Mouse (Mus musculus) hematopoietic stem cell, adult 5-6 weeks (primary cell): ENCODE data around the gene Fam206a. TPM values are rescaled to one million over a fixed set of nuclear protein-coding genes. Genes with fewer than 3 reads are reported as not detected.

ENCODE experiments used
- ATAC-seq, 2 experiments: fragments of 125-278 bp in 1 of 2; replicated peaks in 1 of 2; 2 replicates each; pipeline ENCODE4 v1.8.0; 2016 to 2017; ENCODE audit warnings: inconsistent platforms in 2 of 2, mild to moderate bottlenecking in 2 of 2, moderate number of reproducible peaks in 2 of 2, low read depth in 1 of 2, moderate TSS enrichment in 1 of 2; ENCODE audit not compliant: low FRiP score in 2 of 2, poor library complexity in 2 of 2, severe bottlenecking in 2 of 2, insufficient read depth in 1 of 2, low TSS enrichment in 1 of 2
- total RNA-seq: library from RNA; stranded (forward); fragments of 172-1452, 232-1000 nt; gene quantifications from 2 replicates; pipeline ENCODE4 v1.2.3, GENCODE M21; 2017

The Fam206a gene
- total RNA-seq, 1 experiment from 2014 or later, result 4.5 TPM

DNA sequence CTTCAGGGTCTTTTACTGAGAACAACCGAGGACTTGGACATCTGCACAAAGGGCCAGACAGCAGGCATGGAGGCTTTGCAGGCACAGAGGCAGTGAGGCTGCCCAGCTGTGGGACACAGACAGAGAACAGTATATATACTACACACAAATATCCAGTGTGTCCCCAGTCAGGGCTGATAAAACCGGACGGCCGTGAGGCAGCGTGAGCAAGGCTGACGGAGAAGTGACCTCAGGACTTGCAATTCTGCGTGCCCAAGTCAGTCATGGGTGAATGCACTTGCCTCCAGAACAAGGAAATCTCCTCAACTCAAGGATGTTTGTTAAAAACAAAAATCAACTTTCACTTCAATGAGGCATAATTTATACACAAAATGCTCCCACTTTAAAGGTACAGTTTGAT, 29.9 kb downstream of the Fam206a start:
- no peak for ATAC-seq

DNA sequence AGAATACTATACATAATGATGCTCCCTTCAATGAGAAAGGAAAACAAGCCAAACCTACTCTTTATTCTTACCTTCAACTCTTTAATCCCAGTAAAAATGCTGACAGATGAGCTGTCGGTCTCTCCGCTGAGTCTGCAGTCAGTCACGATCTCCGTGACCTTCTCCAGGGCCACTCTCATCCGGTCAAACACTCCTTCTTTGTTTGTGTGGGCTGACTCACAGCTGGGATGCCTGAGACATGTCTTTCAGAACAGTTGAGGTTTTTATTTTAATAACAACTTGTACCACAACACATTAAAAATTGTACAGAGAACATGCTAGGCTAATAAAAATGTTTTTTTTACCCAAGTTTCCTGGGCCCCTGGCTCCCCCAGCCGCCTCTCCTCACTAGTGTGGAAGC, 35.5 kb downstream of the Fam206a start:
- no peak for ATAC-seq

DNA sequence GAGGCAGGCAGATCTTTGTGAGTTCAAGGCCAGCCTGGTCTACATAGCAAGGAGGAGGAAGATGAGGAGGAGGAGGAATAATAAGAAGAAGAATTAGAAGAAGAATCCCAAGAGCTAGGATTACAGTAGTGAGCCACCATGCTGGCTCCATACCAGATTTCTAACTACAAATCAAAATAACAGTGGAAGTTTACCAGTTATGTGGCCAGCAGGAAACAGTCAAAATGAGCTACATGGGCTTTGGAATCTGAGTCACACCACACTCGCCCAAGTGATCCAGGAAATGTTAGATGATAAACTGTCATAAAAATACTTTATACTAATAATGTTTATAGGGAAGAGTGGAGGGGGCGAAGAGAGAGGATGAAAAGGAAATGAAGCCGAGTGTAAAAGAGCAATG, 38.2 kb downstream of the Fam206a start:
- ATAC-seq, result no peak

DNA sequence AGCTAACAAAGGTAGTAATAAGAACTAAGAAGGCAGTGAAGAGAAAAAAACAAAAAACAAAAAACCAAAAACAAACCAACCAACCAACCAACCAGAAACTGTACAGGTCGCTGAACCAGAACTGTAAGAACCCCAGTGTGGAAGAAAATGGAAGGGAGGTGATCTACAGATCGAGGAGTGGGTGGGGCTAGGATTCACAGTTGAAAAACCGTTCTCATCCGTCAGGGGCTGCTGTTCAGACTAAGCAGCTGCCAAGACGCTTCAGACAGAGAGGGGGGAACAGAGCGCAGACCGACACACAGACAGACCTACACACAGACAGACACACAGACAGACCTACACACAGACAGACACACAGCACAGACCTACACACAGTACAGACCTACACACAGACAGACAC, 40.4 kb downstream of the Fam206a start:
- no peak for ATAC-seq

DNA sequence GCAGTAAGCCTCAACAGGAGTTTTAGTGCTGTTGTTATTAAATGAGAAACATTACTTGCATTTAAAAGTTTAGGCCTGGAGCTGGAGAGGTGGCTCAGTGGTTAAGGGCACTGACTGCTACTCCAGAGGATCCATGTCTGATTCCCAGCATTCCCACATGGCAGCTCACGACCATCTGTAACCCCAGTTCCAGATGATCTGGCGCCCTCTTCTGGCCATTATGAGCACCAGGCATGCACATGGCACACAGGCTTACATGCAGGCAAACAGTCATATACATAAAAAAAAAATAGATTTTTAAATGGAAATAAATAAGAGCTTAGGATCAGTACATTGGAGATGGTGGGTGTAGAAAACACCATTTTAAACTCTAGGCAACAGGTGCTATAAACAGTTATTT, 41.8 kb downstream of the Fam206a start:
- ATAC-seq, result no peak

DNA sequence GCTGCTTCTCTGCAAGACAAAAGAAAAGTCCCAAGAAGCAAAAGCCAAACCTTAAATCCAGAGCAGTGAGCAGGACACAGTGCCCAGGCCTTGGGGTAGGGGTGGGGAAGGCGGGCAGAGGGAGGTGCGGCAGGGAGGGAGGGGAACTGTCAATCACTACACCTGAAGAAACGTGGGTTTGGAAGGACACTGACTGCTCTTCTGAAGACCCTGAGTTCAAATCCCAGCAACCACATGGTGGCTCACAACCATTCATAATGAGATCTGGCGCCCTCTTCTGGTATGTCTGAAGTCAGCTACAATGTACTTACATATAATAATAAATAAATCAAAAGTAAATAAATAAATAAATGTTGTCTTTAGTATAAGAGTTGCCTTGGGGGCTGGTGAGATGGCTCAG, 42.8 kb downstream of the Fam206a start:
- no peak for ATAC-seq

DNA sequence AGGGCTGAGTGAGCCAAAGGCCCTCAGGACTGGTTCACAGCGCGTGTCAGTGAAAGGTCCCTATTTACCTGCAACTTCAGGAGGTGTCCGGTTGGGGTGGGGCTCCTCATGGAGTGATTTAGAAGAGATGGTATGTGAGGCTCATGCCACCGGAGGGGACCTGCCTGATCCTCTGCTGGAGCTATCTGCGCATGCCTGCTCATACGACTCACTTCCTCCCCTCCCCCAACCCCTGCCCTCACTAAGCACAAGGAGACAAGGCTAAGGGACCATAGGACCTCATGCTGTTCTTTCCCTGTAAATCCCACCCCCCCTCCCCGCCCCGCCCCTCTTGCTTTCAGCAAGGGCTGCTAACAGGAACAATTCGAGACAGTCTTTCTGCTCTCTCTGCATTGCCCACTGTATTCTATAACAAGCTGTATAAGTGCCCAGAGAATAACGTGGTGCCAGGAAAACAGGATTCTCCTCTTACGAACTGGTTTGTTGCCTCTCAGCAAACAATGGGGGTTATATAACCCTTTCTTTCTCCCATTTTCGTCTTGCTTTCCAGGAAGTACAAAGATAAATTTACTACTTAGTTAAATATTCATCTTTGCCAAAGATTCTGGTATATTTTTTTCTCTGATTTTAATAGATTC, 43.9 kb downstream of the Fam206a start:
- no peak for ATAC-seq

DNA sequence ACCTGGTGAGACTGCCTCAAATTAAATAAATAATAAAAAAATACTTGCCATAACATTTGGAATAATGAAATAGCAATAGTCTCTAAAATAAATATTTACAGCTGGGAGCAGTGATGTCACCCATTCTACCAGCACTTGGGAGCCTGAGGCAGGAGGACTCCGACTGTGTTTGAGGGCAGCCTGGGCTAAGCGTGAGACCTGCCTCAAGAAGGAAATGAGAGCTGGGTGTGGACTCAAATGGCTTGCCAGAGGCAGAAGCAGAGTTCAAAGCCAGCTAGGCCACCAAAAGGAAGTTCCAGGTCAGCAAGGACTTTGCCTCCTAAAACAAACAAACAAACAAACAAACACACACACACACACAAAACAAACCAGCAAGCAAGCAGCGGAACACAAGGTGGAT, 45.3 kb downstream of the Fam206a start:
- ATAC-seq, result no peak

DNA sequence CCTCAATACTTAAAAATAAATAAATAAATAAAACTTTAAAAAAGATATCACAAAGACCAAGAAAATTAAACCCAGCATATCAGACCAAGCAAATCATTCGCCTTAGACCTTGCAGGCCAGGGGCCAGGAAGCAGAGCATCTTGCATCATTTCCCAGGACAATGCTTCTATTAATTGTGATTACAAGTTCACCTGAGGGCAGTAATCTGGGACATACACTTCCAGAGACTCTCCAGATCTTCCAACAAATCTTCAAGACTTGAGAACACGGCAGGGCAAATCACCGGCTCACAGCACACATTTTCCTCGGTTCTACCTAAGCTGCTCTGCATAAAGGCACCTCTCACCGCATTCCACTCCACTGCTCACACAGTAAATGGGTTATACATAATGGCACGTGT, 45.9 kb downstream of the Fam206a start:
- ATAC-seq, result no peak

DNA sequence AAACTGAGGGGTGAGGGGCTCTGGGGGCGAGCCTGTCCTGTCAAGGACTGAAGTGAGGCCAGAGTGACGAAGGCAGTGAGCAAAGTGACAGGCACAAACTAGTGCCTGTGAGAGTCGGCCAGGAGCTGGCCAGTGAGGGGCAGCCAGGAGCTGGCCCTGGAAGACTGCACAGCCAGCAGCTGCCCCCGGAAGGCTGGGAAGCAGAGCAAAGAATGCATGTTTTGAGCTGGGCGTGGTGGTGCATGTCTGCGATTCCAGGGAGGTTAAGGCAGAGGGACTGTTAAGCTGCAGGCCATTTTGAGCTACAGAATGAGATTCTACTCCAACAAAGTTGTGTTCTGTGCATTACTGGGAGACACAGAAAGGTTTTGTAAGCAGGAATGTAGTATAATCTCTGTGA, 48.6 kb downstream of the Fam206a start:
- ATAC-seq, result no peak

DNA sequence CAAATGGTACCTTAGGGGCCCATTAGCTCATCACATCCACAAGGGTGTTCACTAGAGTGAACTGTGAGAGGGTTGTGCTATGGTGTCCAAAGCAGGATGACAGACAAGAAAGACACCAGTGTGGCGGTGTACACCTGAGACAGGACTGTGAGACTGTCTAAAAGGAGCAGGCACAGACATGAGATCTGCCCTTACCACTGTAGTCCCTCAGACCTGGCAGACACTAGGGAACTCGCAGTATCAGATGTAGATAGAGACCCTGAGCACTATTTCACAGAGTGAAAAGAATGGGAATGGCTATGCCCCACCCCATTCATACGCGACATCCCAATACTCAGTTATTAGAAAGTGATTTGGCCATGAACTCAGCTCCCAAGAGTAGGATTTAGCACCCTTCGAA, 53.8 kb downstream of the Fam206a start:
- ATAC-seq, result no peak

DNA sequence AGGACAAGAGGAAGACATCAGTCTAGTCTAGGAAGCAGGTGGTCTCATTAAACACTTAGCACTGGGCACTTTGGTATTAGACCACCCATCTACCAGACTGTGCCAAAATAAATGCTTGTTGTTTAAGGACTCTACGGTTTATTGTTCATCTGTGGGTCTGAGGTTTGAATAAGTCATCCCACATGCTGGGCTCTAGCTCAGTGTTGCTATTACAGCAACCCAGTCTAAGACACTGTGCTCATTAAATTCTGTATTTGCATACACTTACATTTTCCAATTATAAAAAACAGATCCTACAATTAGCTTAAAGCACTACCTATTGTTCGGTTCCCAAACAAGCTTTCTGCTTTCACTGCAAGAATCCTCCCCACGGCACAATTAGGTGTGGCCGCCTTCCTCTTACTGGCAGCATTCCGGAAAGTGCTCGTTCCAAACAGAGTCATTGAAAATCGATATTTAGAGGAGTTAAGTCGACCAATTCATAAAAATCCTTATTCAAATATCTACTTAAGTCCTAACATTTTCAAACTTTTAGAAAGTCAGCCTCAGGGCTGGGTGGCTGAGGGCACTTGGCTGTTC, 54.3 kb downstream of the Fam206a start:
- no peak for ATAC-seq

DNA sequence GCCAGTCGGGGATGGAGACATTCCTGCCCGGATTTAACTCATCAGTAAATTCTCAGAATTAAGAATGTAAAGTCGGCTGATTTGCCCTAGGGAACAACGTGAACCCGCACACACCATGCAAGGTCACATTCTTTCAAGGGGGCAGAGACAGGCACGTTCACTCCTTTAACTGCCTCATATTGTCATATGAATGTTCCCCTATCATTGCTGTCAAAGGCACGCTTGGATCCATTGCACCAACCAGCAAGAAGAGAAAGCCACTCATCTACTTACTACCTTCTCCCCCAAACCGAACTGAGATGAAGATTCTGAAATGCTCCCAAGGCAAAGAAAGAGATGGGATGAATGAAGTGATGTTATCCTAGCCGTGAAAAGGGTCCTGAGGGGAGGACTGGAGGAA, 56.6 kb downstream of the Fam206a start:
- no peak for ATAC-seq

Other genes with a start within 250 kb of the Fam206a start
- gene Gm26657, start 62.3 kb upstream of the Fam206a start, total RNA-seq, result not detected in 2 replicates
- 0.38 and 1.6 TPM in 2 replicates for gene Actl7b, start 60.9 kb upstream of the Fam206a start, total RNA-seq
- gene Actl7a, start 58.9 kb upstream of the Fam206a start, total RNA-seq, result not detected in 2 replicates
- gene Elp1, start within 50 bp of the Fam206a start, total RNA-seq, result 55.1 and 56.6 TPM in 2 replicates
- 12.2 and 14.9 TPM in 2 replicates for gene Ctnnal1, start 62.8 kb downstream of the Fam206a start, total RNA-seq
- gene Tmem245, start 145.1 kb downstream of the Fam206a start, total RNA-seq, result 10.2 and 11.8 TPM in 2 replicates
- 0.19 TPM in 1 of 2 replicates, not detected in the other for gene Frrs1l, start 188.0 kb downstream of the Fam206a start, total RNA-seq